Mouse (Mus musculus): ENCODE measurements around the gene Ppp1r12c. TPM values are rescaled to one million over a fixed set of nuclear protein-coding genes. Genes with fewer than 3 reads are reported as not detected.

The Ppp1r12c gene
- total RNA-seq, 2 experiments from 2014 or later: 74.8 to 97.1 TPM

GRCm38 (mm10) chr7:4518487-4518886, 17.0 kb upstream of the Ppp1r12c start:
- DNase-seq: no peak
- intact Hi-C loops (cut with DNase I): no loop called here

GRCm38 (mm10) chr7:4516332-4517050, 15.0 kb upstream of the Ppp1r12c start, which contains the start of gene Tnnt1:
Gene Tnnt1, minus strand, starts transcription at chr7:4516382.
- intact Hi-C loops (cut with DNase I): no loop called here
- DNase-seq: peak; percentile 76 to 77

GRCm38 (mm10) chr7:4515853-4516252, 14.4 kb upstream of the Ppp1r12c start:
- intact Hi-C loops (cut with DNase I): no loop called here
- peak; percentile 47 to 57 for DNase-seq

- intact Hi-C loops (cut with DNase I): loop anchor here (5.0 kb wide), 1 partner anchor 377 kb away; the partner anchor contains the start of gene Leng8
These were observed 12.6 kb upstream of the Ppp1r12c start for GRCm38 (mm10) chr7:4513829-4514712.

GRCm38 (mm10) chr7:4513236-4513635, 11.8 kb upstream of the Ppp1r12c start:
- peak; percentile 63 to 74 for DNase-seq
- intact Hi-C loops (cut with DNase I): loop anchor here (5.0 kb wide), 1 partner anchor 376 kb away; the partner anchor contains the start of gene Leng8

More at GRCm38 (mm10) chr7:4513829-4514712, 12.6 kb upstream of the Ppp1r12c start:
- peak; percentile 60 to 70 for DNase-seq

- intact Hi-C loops (cut with DNase I): loop anchor here (5.0 kb wide), 1 partner anchor 374 kb away; the partner anchor contains the start of gene Leng8
- DNase-seq: peak; percentile 63 to 65
These were observed 10.2 kb upstream of the Ppp1r12c start for GRCm38 (mm10) chr7:4511489-4512224.

GRCm38 (mm10) chr7:4509863-4510608, 8.6 kb upstream of the Ppp1r12c start:
- intact Hi-C loops (cut with DNase I): loop anchor here (5.0 kb wide), 1 partner anchor 373 kb away; the partner anchor contains the start of gene Leng8
- DNase-seq: peak; percentile 93 to 95

GRCm38 (mm10) chr7:4508739-4509116, 7.2 kb upstream of the Ppp1r12c start:
- intact Hi-C loops (cut with DNase I): no loop called here
- DNase-seq: no peak

GRCm38 (mm10) chr7:4508062-4508738, 6.7 kb upstream of the Ppp1r12c start:
- intact Hi-C loops (cut with DNase I): no loop called here
- DNase-seq: no peak

- intact Hi-C loops (cut with DNase I): no loop called here
- no peak for DNase-seq
These were observed 5.7 kb upstream of the Ppp1r12c start for GRCm38 (mm10) chr7:4507220-4507619.

GRCm38 (mm10) chr7:4504646-4505435, 3.4 kb upstream of the Ppp1r12c start:
- no peak for DNase-seq
- intact Hi-C loops (cut with DNase I): no loop called here

- intact Hi-C loops (cut with DNase I): no loop called here
- DNase-seq: no peak
These were observed 2.4 kb upstream of the Ppp1r12c start for GRCm38 (mm10) chr7:4503858-4504257.

GRCm38 (mm10) chr7:4503100-4503499, 1.6 kb upstream of the Ppp1r12c start:
- DNase-seq: no peak
- intact Hi-C loops (cut with DNase I): no loop called here

- intact Hi-C loops (cut with DNase I): no loop called here
- DNase-seq: no peak
These were observed 1.1 kb upstream of the Ppp1r12c start for GRCm38 (mm10) chr7:4502421-4503090.

- DNase-seq: peak; percentile 51 to 61
- intact Hi-C loops (cut with DNase I): no loop called here
These were observed 498 bp downstream of the Ppp1r12c start for GRCm38 (mm10) chr7:4500892-4501471.

GRCm38 (mm10) chr7:4499034-4499433, 2.4 kb downstream of the Ppp1r12c start:
- intact Hi-C loops (cut with DNase I): no loop called here
- no peak for DNase-seq

- intact Hi-C loops (cut with DNase I): no loop called here
- peak; percentile 86 to 88 for DNase-seq
These were observed 3.2 kb downstream of the Ppp1r12c start for GRCm38 (mm10) chr7:4498251-4498650.
